Mouse (Mus musculus): ENCODE results near the gene Slitrk5.

DNA sequence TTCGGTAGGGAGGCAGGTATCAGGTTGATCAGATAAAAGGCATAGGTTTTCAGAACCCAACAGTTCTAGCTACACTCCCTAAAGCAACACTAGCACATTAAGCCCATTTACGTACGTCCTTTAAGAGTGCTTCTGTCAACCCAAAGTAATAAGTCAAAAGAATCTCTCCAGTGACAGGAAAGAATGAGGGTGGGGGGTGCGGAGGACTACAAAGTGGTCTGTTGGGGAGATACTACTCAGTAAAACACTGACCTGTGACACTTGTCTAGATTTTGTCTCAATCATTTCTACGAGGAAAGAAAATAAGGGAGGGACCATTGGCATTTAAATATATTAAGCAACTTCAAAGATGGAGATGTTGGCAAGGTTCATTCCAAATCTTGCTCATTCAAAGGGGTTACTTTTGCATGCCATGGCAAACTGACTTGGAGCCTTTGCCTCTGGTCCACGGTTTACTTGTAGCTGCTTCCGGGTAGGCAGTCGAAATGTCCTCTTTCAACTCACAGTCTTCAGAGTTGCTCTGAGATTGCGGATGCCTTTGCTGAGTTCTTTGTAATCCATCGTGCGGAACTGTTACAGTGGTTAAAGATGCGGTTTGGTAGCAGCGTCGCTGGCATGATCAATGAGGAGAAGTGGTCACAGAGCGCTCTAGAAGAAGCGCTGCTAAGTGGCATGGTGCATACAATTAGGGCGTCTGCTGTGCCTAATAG lies 2.6 kb downstream of the Slitrk5 start:
- no peak for TF ChIP-seq POLR2A (IDR thresholded peaks at IDR 0.05; ENCODE audit: low read depth, low read length)
- no peak for TF ChIP-seq PAX5 (IDR thresholded peaks at IDR 0.05; ENCODE audit: low read length)
- TF ChIP-seq HCFC1 (IDR thresholded peaks at IDR 0.05; ENCODE audit: low read depth, low read length), result no peak
- TF ChIP-seq USF2 (conservative IDR thresholded peaks at IDR 0.05; ENCODE audit: low read depth, low read length), result no peak
- TF ChIP-seq CTCF (conservative IDR thresholded peaks at IDR 0.05 in 1 of 2, IDR thresholded peaks at IDR 0.05 in 1 of 2; ENCODE audit: low read depth in 2 of 2, low read length in 2 of 2), result no peak
- TF ChIP-seq NELFE (IDR thresholded peaks at IDR 0.05; ENCODE audit: low read depth, low read length), result no peak
- TF ChIP-seq JUND (conservative IDR thresholded peaks at IDR 0.05; ENCODE audit: low read depth, low read length), result no peak

Measured in CH12.LX (cell line).